Mouse (Mus musculus) small intestine, adult 2 months (tissue): Measurements from ENCODE around the gene Cenpt.

ENCODE experiments used
- CTCF ChIP-seq: fragments of 200-500 bp; IDR thresholded peaks from 2 replicates; pipeline ENCODE4 v1.5.1; 2012; ENCODE audit warnings: low read depth, mild to moderate bottlenecking, control low read depth, inconsistent platforms, low read length, moderate library complexity, mixed read lengths; ENCODE audit not compliant: insufficient replicate concordance, insufficient read length; ENCODE audit errors: extremely low read depth
- POLR2A ChIP-seq: fragments of 200-500 bp; IDR thresholded peaks from 2 replicates; pipeline ENCODE4 v1.6.1; 2012; ENCODE audit warnings: low read depth, mild to moderate bottlenecking, control low read depth, inconsistent platforms, low read length, moderate library complexity

DNA sequence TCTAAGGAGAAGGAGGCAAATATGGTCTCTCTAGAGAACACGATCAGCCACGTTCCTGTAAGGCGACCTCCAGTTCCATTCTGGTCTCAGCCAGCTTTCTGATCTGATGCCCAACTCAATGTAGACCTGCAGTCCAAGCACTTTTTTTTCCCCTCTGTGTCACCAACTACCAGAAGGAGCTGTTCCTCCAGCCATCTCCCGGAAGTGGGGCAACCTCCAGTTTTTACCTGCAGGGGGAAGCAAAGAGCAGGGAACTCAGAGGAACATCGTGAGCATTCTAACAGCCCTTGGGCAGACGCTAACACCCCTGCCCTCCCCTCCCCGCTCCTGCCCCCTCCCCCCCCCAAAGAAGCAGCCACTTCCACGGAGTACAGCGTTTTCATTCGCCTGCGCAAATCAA lies 17.8 kb downstream of the Cenpt start:
- TF ChIP-seq POLR2A (no peak), CTCF (peak; percentile 76; the same call in 1 of the 2 replicates)
